Mouse (Mus musculus): ENCODE data around the gene Lmna.
A peak's percentile ranks its signal among the peaks of the same experiment; 100 is the strongest.

The Lmna gene

DNA sequence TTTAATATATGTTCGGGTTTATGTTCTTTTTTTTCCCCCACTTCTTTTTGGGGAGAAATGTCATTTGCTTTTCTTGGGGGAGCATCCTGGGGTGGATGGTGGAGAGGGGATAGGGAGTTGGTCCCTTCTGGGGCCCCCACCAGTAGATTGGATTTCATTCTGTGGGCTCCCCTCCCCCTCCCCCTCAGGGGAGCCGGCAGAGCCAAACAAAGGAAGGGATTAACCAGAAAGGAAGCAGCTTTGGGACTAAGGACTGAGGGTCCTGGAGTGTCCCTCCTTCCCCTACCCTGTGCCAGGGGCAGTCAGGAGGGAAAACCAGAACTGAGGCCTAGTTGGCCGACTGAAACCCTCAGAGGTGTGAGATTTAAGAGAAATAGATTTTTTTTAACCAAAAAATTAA is 29.6 kb upstream of the Lmna start:
- DNase-seq (ENCODE audit: low read depth, low spot score) = no peak

DNA sequence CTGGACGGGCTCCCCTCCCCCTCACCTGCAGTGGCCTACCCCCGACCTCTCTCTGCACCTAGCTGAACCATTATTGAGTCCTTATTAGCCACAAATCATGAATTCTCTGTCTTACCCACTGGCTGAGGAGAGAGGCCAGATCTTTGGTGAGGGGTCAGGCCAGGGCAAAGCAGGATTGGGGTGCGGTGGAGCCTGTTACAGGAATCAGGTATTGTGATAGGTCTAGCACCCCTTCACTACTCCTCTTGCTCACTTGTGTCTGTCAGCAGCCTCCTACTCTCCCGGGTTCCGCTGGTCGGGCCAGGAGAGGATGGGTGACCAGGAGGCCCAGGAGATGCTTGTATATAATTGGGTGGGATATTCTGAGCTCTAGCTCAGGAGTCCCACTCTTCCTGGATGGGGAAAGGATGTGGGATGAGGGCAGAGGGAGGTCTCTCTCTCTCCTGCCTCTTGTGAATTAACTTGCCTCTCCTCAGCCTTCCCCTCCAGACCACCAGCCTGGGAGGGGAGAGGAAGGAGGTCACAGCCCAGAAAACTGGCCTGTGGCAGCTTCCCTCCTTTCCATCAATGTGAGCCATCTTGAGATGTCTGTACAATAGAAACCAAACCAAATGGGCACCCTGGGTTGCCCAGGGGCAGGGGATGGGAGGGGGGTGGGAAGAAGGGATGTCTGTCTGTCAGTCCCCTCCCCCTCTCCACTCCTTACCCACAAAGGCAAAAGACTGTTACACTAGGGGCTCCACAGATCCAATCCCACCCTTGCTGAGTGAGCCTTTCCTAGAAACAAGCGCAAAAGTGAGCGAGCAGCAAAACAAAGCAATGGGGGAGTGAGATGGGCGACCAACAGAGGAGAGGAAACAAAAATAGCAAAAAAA is 28.8 kb upstream of the Lmna start:
- DNase-seq (ENCODE audit: low read depth, low spot score) = no peak

DNA sequence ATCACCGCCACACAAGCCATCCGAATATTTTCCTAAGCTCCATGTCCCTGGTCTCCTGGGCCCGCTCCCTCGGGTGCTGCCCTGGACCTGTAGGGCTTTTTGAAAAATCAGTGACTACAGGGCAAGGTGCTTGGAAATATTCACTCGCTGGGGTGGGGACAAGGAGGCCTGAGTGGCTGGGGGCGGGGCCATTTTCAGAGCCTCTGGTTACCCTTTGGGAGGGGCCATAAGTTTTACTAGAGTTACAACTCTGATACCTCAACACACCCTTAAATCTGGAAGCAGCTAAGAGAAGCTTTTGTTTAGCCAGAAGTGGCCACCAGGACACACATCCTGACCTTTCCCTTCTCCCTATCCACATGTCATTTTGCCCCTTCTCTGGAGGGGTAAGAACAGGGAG is 27.4 kb upstream of the Lmna start:
- no peak for DNase-seq (ENCODE audit: low read depth, low spot score)

DNA sequence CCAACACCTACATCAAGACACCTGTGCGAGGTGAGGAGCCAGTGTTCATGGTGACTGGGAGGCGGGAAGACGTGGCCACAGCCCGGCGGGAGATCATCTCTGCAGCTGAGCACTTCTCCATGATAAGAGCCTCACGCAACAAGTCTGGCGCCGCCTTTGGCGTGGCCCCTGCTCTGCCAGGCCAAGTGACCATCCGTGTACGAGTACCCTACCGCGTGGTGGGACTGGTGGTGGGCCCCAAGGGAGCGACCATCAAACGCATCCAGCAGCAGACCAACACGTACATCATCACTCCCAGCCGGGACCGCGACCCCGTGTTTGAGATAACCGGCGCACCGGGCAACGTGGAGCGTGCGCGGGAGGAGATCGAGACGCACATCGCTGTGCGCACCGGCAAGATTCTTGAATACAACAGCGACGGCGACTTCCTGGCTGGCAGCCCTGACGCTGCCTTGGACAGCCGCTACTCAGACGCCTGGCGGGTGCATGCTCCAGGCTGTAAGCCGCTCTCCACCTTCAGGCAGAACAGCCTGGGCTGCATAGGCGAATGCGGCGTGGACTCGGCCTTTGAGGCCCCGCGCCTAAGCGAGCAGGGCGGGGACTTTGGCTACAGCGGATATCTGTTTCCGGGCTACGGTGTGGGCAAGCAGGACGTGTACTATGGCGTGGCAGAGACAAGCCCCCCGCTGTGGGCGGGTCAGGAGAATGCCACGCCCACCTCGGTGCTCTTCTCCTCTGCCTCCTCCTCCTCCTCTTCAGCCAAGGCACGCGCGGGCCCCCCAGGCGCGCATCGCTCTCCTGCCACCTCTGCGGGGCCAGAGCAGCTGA is 26.6 kb upstream of the Lmna start:
- no peak for DNase-seq (ENCODE audit: low read depth, low spot score)

- DNase-seq (ENCODE audit: low read depth, low spot score) = no peak
Observed at GRCm38 (mm10) chr3:88535527-88535926, 25.8 kb upstream of the Lmna start.

GRCm38 (mm10) chr3:88535005-88535404 is 25.2 kb upstream of the Lmna start:
- no peak for DNase-seq (ENCODE audit: low read depth, low spot score)

- DNase-seq (ENCODE audit: low read depth, low spot score) = no peak
Observed at GRCm38 (mm10) chr3:88533706-88534105, 23.9 kb upstream of the Lmna start.

DNA sequence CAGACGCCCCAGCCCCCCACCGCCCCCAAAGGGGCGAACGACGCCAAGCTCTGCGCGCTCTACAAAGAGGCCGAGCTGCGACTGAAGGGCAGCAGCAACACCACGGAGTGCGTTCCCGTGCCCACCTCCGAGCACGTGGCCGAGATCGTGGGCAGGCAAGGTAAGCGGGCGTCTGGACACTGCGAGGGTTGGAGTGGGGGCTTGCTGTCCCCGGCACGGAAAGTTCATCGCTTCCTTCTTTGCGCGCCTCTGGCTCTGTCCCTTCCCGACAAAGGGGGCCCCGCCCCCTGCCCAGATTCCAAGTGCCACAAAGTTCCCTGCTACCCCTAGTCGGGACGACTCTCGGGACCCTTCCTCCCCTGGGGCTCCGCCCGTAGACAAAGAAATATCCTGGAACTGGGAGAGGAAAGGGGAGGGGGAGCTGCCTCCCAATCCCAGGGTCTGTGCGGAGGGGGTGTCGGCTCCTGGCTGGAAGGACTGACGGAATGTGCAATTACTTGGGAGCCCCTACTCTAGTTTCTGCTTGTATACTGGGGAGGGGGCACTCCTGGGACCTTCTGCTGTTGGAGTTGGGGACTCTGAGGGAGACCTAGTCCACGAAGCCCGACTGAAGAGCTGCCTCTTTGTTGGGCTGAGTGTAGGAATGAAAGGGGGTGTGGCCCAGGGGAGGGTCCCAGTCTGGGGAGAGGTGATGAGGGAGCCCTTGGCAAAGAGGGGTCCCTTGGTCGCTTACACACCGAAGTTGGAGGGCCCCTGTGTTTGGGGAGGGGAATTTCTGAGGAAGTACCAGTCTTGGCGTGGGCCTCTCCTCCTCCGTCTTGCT is 23.1 kb upstream of the Lmna start:
- no peak for DNase-seq (ENCODE audit: low read depth, low spot score)

- no peak for DNase-seq (ENCODE audit: low read depth, low spot score)
Observed at GRCm38 (mm10) chr3:88532299-88532674, 22.5 kb upstream of the Lmna start, which contains the start of gene Mex3a. Gene Mex3a (plus strand): TSS chr3:88532395.

DNA sequence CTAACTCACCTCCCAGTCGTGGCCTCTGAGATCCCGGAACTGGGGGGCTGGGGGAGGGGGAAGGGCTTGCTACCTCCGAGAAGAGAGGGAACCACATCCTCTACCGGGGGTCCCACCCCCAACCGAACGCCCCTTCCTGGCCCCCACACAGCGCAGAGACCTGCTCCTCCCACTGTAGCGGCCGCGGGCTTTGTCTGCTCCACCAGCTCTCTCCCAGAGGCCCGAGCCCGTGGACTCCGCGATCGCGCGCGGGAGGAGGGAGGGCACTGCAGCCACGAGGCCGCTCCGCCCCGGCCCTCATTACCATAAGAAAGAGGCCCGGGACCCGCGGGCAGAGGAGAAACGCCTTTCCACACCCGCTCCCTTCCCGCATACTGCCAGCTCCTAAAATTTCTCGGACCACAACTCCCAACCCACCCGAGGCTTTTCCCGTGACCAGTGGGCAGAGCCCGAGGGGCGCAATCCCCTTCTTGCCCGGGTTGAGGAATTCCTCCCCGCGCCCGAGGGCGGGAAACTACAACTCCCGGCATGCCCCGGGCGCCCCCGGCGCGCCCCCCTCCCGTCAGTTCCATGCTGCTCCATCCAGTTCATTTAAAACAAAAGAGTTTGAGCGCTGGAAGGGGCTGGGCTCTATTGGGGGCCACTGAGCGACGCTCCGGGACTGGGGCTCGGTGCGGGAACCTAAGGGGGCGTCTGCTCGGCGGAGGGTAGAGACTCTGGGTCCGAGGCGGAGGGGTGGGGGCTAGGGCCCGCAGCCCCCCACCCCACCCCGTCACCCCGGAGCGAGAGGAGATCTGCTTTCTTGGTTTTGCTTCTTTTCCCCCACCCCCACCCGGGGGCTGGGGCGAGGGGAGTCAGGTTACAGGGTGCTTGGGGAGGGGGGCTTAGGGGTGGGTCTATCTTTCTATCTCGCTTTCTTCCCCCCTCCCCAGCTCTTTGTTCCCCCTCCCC is 21.9 kb upstream of the Lmna start:
- no peak for DNase-seq (ENCODE audit: low read depth, low spot score)

DNA sequence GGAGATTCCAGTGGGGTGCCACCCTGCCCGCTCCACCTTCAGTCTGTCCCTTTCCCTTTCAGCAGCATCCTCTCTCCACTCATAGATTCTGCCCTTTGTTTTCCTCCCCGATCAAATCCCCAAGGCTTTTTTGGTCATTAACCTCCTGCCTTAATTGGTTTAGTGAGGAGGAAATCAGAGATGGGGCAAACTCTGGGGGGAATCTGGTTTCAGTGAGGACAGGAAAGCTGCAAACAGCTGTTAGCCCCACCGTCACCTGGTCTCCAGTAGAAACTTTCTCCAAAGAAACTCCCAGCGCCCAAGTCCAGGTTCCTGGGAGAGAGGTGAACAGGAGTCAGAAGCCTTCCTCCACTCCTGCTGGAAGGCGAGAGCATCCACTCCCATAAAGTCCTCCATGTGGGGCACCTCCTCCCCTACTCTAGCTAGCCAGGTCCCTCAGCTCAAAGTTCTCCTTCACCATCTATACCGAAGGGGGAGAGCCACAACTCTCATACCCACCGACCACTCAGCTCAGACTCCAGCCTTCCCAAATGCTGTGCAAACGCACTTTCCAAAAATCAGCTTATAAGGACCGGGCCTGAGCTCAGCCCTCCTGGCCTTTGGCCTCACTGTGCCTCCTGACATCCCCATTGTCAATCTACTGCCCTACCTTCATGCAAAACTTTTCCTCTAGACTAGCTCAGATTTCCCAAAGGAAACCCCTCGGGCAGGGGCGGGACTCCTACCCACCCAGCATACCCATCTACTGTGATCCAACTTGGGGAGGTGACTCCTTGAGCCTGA is 20.5 kb upstream of the Lmna start:
- no peak for DNase-seq (ENCODE audit: low read depth, low spot score)

DNA sequence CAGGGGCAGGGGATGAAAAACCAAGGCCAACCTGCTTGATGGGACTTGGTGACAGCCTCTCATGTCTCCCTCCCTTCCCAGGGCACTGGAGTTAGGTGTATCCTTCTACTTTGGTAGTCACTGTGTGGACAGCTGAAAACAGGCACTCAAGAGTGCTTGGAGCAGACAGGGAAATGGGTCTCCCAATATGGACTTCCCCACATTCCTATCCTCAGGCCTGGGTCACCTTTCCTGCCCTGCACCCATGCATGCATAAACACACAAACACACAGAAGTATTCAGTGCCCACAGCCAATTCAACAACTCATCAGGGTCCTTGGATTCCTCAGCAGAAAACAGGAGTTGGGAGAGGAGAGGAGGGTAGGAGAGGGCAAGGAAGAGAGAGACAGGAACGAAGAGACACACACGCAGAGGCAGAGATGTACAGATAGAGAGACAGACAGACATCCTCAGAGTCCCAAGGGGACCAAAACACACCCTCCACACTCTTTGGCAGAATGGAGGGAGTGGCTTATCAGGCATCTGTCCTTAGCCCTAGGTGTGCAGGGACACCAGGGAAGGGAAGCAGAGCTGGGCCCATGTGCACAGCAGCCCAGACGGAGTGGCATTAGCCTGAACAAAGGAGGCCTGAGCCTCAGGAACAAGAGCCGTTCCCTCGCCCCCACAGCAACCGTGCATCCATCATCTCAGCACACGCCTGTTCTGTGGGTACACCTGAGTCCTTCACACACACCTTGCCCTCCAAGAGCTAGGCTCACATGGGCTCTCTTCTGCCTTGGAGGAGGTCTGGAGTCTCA is 19.6 kb upstream of the Lmna start:
- no peak for DNase-seq (ENCODE audit: low read depth, low spot score)

DNA sequence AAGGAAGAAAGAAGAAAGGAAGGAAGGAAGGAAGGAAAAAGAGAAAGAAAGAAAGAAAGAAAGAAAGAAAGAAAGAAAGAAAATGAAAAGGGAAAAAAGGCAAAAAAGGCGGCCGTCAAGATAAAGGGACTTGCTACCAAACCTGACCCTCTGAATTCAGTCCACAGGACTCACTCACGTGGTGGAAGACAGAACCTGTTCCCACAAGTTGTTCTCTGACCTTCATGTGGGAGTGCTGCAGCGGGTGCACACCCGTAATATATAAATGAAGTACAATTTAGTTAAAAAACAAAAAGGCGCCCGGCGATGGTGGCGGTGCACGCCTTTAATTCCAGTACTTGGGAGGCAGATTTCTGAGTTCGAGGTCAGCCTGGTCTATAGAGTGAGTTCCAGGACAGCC is 18.9 kb upstream of the Lmna start:
- DNase-seq (ENCODE audit: low read depth, low spot score) = no peak

GRCm38 (mm10) chr3:88527565-88527964 is 17.8 kb upstream of the Lmna start:
- DNase-seq (ENCODE audit: low read depth, low spot score) = no peak

GRCm38 (mm10) chr3:88526157-88527131 is 16.7 kb upstream of the Lmna start:
- DNase-seq (ENCODE audit: low read depth, low spot score) = peak; percentile 76

GRCm38 (mm10) chr3:88525021-88525420 is 15.3 kb upstream of the Lmna start:
- no peak for DNase-seq (ENCODE audit: low read depth, low spot score)

- DNase-seq (ENCODE audit: low read depth, low spot score) = no peak
Observed at GRCm38 (mm10) chr3:88523027-88523426, 13.3 kb upstream of the Lmna start.

DNA sequence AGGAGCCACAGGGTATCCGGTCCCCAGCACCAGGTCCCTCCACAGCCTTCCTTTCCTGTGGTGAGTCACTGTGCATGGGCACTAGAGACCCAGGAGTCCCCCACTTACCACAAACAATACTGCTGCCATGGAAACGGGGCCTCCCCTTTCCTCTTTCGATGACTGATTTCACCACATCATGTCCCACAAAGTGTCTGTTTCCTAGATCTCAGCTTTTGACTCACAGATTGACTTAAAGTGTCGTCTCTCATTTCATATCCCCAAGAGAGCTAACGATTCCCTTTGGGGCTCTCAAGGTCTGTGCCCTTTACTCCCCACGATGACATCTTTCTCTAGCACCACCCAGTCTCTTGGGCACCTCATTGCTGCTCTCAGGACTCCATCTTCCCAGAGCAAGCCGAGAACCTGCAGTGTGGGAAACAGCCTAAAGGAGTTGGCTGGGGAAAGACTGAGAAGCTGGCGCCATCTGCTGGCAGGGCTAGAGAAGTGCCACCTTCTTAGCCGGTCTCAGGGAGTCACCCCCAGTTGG is 12.1 kb upstream of the Lmna start:
- peak; percentile 66 for DNase-seq (ENCODE audit: low read depth, low spot score)
